Mouse (Mus musculus): Measurements from ENCODE around the gene C1qtnf4.

Gene C1qtnf4

DNA sequence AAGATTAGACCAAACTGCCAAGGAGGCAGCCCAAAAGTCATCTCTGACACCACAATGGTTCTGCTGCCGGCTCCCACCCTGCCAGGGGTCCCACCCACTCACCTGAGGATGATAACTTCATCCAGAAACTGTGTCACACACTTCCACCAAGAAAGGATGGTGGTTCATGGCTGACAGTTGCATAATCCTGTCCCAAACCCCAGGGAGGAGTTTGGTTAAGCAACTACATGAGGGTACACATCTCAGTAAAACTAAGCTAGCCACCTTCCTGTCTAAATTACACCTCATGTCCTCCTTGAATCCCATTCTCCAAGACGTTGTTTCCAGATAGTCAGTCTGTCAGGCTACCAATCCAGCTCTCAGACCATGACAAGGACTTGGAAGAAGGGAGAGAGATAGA, 46.6 kb downstream of the C1qtnf4 start:
- Histone ChIP-seq H3K36me3 (ENCODE audit: control insufficient read depth, insufficient read depth, low read length, poor library complexity, severe bottlenecking) (no peaks in the 10 kb centered on the region), H3K27me3 (ENCODE audit: control insufficient read depth, insufficient read depth, low read length, poor library complexity, severe bottlenecking) (no peaks in the 10 kb centered on the region)
- no peak for DNase-seq (ENCODE audit: low read depth, low spot score)

- Histone ChIP-seq H3K27me3 (ENCODE audit: control insufficient read depth, insufficient read depth, low read length, poor library complexity, severe bottlenecking) (no peaks in the 10 kb centered on the region), H3K36me3 (ENCODE audit: control insufficient read depth, insufficient read depth, low read length, poor library complexity, severe bottlenecking) (no peaks in the 10 kb centered on the region)
- DNase-seq (ENCODE audit: low read depth, low spot score), result no peak
Measured at GRCm38 (mm10) chr2:90938362-90938761, 52.7 kb downstream of the C1qtnf4 start.

DNA sequence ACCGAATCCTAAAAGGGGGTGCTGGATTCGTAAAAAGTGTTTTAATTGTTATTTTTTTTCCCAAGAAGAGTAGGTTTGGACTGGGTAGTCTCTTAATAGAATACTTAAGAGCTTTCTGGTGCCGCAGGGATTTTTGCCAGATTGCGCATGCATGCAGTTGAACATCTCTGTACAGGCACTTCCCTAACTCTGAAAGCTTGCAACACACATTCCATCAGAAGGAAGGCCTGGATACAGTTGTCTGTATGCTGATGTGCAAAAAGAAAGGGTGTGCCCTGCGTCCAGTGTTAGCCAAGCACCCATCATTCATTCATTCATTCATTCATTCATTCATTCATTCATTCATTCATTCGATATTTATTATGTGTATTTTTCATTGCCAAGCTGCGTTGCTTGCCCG, 54.1 kb downstream of the C1qtnf4 start:
- Histone ChIP-seq H3K36me3 (ENCODE audit: control insufficient read depth, insufficient read depth, low read length, poor library complexity, severe bottlenecking) (no peaks in the 10 kb centered on the region), H3K27me3 (ENCODE audit: control insufficient read depth, insufficient read depth, low read length, poor library complexity, severe bottlenecking) (no peaks in the 10 kb centered on the region)
- no peak for DNase-seq (ENCODE audit: low read depth, low spot score)

Data from splenic B cell, adult 2 months (primary cell).